Mouse (Mus musculus): ENCODE results near the gene Dpep2nb. TPM values are rescaled to one million over a fixed set of nuclear protein-coding genes. Genes with fewer than 3 reads are reported as not detected.
A peak's percentile ranks its signal among the peaks of the same experiment; 100 is the strongest.
"Not testable (repeated sequence)": the region's sequence is repeated elsewhere in the genome, so short reads cannot be mapped to it uniquely, and the experiment has no call there.

The Dpep2nb gene
- polyA plus RNA-seq, 1 experiment, result not detected

DNA sequence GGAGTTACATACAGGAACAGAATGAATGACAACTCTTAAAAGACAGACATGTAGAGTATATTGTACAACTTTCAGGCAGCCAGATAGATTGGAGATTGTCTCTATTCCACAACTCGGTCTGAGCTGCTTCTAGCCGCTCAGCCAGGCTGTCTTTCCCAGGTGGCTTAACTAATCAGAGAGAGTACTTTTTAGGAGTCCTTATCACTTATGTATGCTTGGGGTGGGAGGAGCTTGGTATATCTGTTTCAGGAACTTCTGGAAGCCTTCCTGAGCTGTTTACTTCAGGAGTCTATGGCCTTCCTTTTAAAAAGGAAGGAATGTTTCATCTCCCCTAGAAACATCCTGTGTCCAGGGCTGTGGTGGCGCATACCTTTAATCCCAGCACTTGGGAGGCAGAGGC is 12.3 kb upstream of the Dpep2nb start:
- H3ac ChIP-seq (ENCODE audit: control insufficient read depth, insufficient read length), result no peak overlapping the region
- TF ChIP-seq POLR2A (IDR thresholded peaks at IDR 0.05; ENCODE audit: insufficient read length, low read depth) (no peak), MAX (IDR thresholded peaks at IDR 0.05; ENCODE audit: low read depth) (no peak), E2F4 (IDR thresholded peaks at IDR 0.05; ENCODE audit: insufficient read depth) (no peak), CEBPB (IDR thresholded peaks at IDR 0.05; ENCODE audit: insufficient read depth, poor library complexity, severe bottlenecking) (no peak), MYOG (IDR thresholded peaks at IDR 0.05; ENCODE audit: control insufficient read depth in 1 of 3, insufficient read depth in 1 of 3, insufficient read length in 2 of 3, low read depth in 2 of 3) (no peak), SRF (IDR thresholded peaks at IDR 0.05; ENCODE audit: control insufficient read depth, insufficient read length, low read depth) (no peak), POLR2AphosphoS2 (IDR thresholded peaks at IDR 0.05; ENCODE audit: insufficient read length, low read depth) (no peak), TCF12 (IDR thresholded peaks at IDR 0.05; ENCODE audit: insufficient read depth, poor library complexity, severe bottlenecking) (no peak), MYOD1 (IDR thresholded peaks at IDR 0.05; ENCODE audit: control insufficient read depth in 1 of 3, insufficient read length in 2 of 3, low read depth in 2 of 3) (no peak), TCF3 (IDR thresholded peaks at IDR 0.05; ENCODE audit: insufficient read length, low read depth) (no peak), REST (IDR thresholded peaks at IDR 0.05; ENCODE audit: insufficient read depth, insufficient read length) (no peak), USF1 (IDR thresholded peaks at IDR 0.05; ENCODE audit: low read depth) (no peak)

DNA sequence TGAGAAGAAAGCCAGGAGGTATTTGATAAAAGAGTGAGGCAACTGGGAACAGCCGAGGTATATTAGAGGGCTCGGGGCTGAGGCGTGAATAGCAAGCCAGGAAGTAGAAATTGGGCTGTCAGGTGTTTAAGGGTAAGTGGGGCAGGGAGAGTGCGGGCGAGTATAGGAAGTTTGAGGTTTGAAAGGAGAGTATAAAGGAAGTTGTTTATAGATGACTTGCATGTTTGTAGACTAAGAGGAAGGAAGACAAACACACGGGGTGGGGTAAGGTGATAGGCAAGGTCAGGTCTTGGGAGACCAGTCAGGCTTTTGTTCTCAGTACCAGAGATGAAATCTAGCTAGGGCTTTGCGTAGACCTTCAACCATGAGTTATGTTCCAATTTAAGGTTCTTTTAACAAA is 11.4 kb upstream of the Dpep2nb start:
- Histone ChIP-seq H3K4me3 (no peak overlapping the region), H3K79me2 (ENCODE audit: control insufficient read depth, insufficient read depth) (no peaks in the 10 kb centered on the region), H3K27me3 (ENCODE audit: control insufficient read depth, insufficient read depth, insufficient read length) (no peaks in the 10 kb centered on the region), H3K36me3 (ENCODE audit: control insufficient read depth, insufficient read depth) (peaks cover 6% of the 10 kb centered on the region), H3K4me2 (ENCODE audit: low read depth) (no peak overlapping the region), H3ac (ENCODE audit: control insufficient read depth, insufficient read length) (no peak overlapping the region)
- no peak for TF ChIP-seq E2F4 (IDR thresholded peaks at IDR 0.05; ENCODE audit: insufficient read depth)
- no peak for TF ChIP-seq MYOD1 (IDR thresholded peaks at IDR 0.05; ENCODE audit: control insufficient read depth in 1 of 3, insufficient read length in 2 of 3, low read depth in 2 of 3)
- no peak for TF ChIP-seq POLR2AphosphoS2 (IDR thresholded peaks at IDR 0.05; ENCODE audit: insufficient read length, low read depth)
- no peak for TF ChIP-seq REST (IDR thresholded peaks at IDR 0.05; ENCODE audit: insufficient read depth, insufficient read length)
- no peak for TF ChIP-seq USF1 (IDR thresholded peaks at IDR 0.05; ENCODE audit: low read depth)
- TF ChIP-seq TCF12 (IDR thresholded peaks at IDR 0.05; ENCODE audit: insufficient read depth, poor library complexity, severe bottlenecking), result no peak
- TF ChIP-seq SRF (IDR thresholded peaks at IDR 0.05; ENCODE audit: control insufficient read depth, insufficient read length, low read depth), result no peak
- no peak for TF ChIP-seq POLR2A (IDR thresholded peaks at IDR 0.05; ENCODE audit: insufficient read length, low read depth)
- no peak for TF ChIP-seq MYOG (IDR thresholded peaks at IDR 0.05; ENCODE audit: control insufficient read depth in 1 of 3, insufficient read depth in 1 of 3, insufficient read length in 2 of 3, low read depth in 2 of 3)

More for the DNA sequence above, 12.3 kb upstream of the Dpep2nb start:
- Histone ChIP-seq H3K36me3 (ENCODE audit: control insufficient read depth, insufficient read depth) (peaks cover 6% of the 10 kb centered on the region), H3K79me2 (ENCODE audit: control insufficient read depth, insufficient read depth) (no peaks in the 10 kb centered on the region), H3K4me3 (no peak overlapping the region), H3K27me3 (ENCODE audit: control insufficient read depth, insufficient read depth, insufficient read length) (no peaks in the 10 kb centered on the region), H3K4me2 (ENCODE audit: low read depth) (no peak overlapping the region)

DNA sequence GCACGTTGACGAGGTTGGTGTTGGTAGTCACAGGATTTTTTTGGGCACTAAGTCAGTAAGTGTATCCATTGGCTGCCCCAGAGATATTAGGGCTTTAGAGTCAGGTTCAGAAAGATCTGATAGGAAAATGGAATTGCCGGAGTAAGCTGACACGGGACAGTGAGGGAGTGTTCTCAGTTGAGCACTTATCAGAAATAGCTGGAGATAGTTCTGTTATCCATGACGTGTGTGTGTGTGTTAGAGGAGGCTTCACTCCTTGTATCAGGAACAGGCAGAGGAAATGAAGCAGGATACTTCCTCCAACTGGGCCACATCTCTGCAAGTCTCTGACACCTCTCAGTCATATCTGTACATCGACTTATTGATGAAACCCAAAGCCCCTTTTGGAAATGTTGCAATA is 10.5 kb upstream of the Dpep2nb start:
- no peak overlapping the region for H3K4me2 ChIP-seq (ENCODE audit: low read depth)
- peaks cover 6% of the 10 kb centered on the region for H3K36me3 ChIP-seq (ENCODE audit: control insufficient read depth, insufficient read depth)
- H3K27me3 ChIP-seq (ENCODE audit: control insufficient read depth, insufficient read depth, insufficient read length), result no peaks in the 10 kb centered on the region
- H3K79me2 ChIP-seq (ENCODE audit: control insufficient read depth, insufficient read depth), result no peaks in the 10 kb centered on the region
- no peak overlapping the region for H3ac ChIP-seq (ENCODE audit: control insufficient read depth, insufficient read length)
- no peak overlapping the region for H3K4me3 ChIP-seq
- TF ChIP-seq USF1 (IDR thresholded peaks at IDR 0.05; ENCODE audit: low read depth), result no peak
- TF ChIP-seq TCF12 (IDR thresholded peaks at IDR 0.05; ENCODE audit: insufficient read depth, poor library complexity, severe bottlenecking), result no peak
- TF ChIP-seq MAX (IDR thresholded peaks at IDR 0.05; ENCODE audit: low read depth), result no peak
- TF ChIP-seq CEBPB (IDR thresholded peaks at IDR 0.05; ENCODE audit: insufficient read depth, poor library complexity, severe bottlenecking), result no peak
- no peak for TF ChIP-seq MYOG (IDR thresholded peaks at IDR 0.05; ENCODE audit: control insufficient read depth in 1 of 3, insufficient read depth in 1 of 3, insufficient read length in 2 of 3, low read depth in 2 of 3)
- TF ChIP-seq REST (IDR thresholded peaks at IDR 0.05; ENCODE audit: insufficient read depth, insufficient read length), result no peak

DNA sequence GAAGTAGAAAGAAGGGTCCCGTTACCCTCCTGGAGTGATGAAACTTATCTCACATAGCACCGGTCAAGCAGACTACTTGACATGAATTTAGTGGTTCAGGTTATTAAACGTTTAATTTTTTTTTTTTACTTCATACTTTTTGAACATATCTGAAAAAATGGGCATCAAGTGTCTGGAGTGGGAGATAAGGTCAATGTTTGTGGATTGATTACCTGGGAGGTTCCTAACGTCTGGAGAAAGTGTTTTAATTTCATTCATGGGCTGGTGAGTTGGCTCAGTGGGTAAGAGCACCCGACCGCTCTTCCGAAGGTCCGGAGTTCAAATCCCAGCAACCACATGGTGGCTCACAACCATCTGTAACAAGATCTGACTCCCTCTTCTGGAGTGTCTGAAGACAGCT is 6.4 kb upstream of the Dpep2nb start:
- H3K79me2 ChIP-seq (ENCODE audit: control insufficient read depth, insufficient read depth), result peaks cover 11% of the 10 kb centered on the region
- H3K36me3 ChIP-seq (ENCODE audit: control insufficient read depth, insufficient read depth); H3K27me3 ChIP-seq (ENCODE audit: control insufficient read depth, insufficient read depth, insufficient read length): not testable (repeated sequence)
- peak overlapping the region; percentile 96 for H3K4me3 ChIP-seq
- peak overlapping the region; percentile 96 for H3ac ChIP-seq (ENCODE audit: control insufficient read depth, insufficient read length)
- H3K4me2 ChIP-seq (ENCODE audit: low read depth), result peak overlapping the region; percentile 87

DNA sequence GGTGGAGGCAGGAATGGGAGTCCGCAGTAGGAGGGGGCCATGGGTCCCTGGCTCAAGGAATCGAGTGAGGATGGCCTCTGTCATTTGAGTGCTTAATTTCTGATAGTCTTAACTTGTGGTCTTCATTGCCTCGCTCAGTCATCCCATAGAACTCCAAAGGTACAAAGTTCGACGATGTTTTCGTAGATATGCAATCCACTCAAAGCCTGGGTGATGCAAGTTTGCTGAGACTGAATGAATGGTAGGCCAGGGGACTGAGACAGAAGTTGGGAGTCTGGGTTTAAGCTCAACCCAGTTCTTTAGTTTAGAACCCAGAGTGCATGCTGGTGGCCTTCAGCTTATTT is 5.8 kb upstream of the Dpep2nb start, which contains the start of gene Ddx28:
Gene Ddx28, minus strand, starts transcription at position 240 of the 344 bp plus-strand sequence.
- Histone ChIP-seq H3K4me2 (ENCODE audit: low read depth) (peak within 1 kb of the TSS; percentile 93), H3K79me2 (ENCODE audit: control insufficient read depth, insufficient read depth) (peaks cover 11% of the 10 kb centered on the region), H3K4me3 (peak within 1 kb of the TSS; percentile 96), H3K27me3 (ENCODE audit: control insufficient read depth, insufficient read depth, insufficient read length) (no peaks in the 10 kb centered on the region), H3ac (ENCODE audit: control insufficient read depth, insufficient read length) (peak within 1 kb of the TSS; percentile 96), H3K36me3 (ENCODE audit: control insufficient read depth, insufficient read depth) (peaks cover 6% of the 10 kb centered on the region)
- TF ChIP-seq POLR2AphosphoS2 (IDR thresholded peaks at IDR 0.05; ENCODE audit: insufficient read length, low read depth) (no peak), CEBPB (IDR thresholded peaks at IDR 0.05; ENCODE audit: insufficient read depth, poor library complexity, severe bottlenecking) (peak; percentile 31; the same call in 1 of the 2 replicates)
